Mouse (Mus musculus) forelimb bud, embryonic 11.5 days (tissue): ENCODE measurements around the gene Fam124a.
"Not testable (repeated sequence)": the region's sequence is repeated elsewhere in the genome, so short reads cannot be mapped to it uniquely, and the experiment has no call there.

Experiments used
- DNase-seq: peaks from one replicate; pipeline ENCODE4 v3.0.0-alpha.2; 2012; ENCODE audit warnings: low read depth, low spot score

Gene Fam124a

DNA sequence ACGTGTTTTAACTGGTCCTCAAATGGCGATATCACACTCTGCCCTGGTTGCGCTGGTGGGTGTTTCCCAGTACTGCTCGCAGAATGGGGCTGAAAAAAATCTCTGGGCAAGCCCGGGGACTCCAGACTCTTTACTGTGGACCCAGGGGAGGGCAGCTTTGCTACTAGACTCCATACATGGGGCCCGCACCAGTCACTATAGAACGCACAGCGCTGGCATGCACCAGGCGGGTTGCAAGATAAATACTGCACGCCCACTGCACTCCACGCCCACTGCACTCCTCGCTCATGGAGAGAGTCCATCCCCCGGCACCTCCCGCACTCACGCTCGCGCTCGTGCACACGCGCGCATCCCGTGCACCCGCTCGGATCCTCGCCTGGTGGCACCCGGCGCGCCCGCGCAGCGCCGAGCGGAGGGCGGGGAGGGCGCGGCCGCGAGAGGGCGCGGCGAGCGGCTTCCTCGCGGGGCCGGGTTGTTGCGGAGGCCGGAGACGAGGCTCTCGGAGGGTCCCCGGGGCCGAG is at the start of gene Fam124a:
Fam124a (plus strand) TSS at position 429 of the 521 bp plus-strand sequence.
- peak; percentile 63 for DNase-seq

- DNase-seq = no peak
Observed at GRCm38 (mm10) chr14:62506261-62506660, 49.3 kb upstream of the Fam124a start.

DNA sequence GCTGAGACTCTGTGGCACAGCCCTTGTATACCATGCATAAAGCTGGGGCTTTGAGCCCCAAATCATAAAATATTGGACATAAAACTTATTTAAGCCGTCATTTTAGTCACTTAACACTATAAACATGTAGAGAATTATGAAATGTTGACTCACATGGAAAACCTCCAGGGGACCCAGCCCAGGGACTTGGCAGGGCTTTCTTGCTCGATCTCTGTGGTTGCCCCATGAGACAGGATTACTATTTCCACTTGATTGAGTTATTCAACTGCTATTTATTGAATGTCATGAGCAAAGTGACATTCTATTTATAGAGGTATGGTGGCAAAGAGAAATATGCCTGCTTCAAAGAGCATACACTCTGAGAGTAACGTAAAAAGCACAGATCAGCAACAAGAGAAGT is 46.2 kb upstream of the Fam124a start:
- DNase-seq = no peak

- DNase-seq = no peak
Observed at GRCm38 (mm10) chr14:62512845-62513244, 42.7 kb upstream of the Fam124a start.

- DNase-seq = no peak
Observed at GRCm38 (mm10) chr14:62530951-62531350, 24.6 kb upstream of the Fam124a start.

DNA sequence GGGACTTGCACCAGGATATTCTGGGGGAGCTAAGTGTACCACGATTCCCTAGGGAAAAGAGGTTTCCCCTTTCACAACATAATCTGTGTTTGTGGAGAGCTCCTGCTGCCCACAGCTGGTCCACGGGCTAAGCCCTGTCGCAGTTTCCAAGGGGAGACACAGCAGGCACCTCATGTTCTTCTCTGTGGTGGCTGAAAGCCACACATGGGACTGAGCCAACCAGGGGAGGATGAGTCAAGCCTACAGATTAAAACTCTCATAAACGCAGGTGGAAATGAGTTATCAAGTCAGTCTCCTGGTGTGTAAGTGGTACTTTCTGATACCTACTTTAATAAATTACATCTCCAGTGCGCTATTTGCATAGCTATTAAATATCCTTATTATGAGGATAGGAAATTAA is 19.4 kb upstream of the Fam124a start:
- DNase-seq = no peak

DNA sequence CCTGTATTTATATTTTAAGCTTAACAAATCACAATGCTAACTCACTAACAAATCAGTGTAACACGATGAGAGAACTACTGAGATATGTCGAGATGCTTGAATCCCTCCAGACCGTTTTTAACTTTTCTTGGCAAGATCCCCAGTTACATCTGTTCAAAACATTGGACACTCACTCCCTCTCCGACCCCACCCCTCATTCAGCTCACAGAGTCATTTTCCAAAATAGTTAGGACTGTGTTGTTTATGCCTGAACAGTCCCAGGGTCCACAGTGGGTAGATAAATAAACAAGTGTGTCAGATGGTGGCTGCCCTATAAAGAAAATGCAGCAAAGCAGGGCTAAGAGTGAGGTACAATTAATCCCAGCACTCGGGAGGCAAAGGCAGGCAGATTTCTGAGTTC is 18.5 kb upstream of the Fam124a start:
- no peak for DNase-seq

- no peak for DNase-seq
Observed at GRCm38 (mm10) chr14:62539834-62540233, 15.7 kb upstream of the Fam124a start.

DNA sequence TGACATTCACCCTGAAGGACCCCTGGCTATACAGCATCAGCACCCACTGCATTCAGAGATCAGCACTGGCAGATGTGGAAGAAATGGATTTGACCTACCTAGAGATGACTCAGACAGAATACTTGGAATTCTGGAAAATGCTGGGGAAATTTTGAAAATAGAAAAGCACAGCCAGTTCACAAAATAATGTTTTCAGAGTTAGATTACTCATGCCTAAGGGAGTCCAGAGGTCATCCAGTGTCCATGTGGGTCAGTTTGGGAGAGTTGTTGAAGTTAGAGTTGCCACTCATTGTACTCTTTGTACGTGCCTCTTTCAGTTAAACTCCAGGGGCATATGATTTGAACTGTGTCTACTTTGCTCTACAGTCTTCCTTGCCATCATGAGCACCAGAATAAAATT is 13.8 kb upstream of the Fam124a start:
- no peak for DNase-seq

DNA sequence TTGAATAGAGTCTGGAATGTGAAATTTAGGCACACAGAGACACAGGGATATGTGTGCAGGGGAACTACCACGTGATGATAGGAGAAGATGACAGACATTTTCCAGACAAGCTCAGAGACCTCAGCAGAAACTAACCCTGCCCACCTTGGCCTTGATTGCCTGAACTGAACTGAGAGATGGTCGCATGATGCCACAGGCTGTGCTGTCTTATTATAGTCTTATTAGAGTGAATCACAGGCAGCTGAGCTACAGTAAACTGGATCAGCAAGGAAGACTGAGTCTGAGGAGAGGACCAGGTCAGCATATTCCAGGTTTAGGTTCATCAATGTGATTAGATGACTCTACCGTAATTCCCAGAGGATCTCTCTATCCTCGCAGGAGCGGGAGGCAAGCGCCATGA is 9.2 kb upstream of the Fam124a start:
- no peak for DNase-seq

- no peak for DNase-seq
Observed at GRCm38 (mm10) chr14:62546746-62547145, 8.8 kb upstream of the Fam124a start.

- no peak for DNase-seq
Observed at GRCm38 (mm10) chr14:62550121-62550520, 5.4 kb upstream of the Fam124a start.

DNA sequence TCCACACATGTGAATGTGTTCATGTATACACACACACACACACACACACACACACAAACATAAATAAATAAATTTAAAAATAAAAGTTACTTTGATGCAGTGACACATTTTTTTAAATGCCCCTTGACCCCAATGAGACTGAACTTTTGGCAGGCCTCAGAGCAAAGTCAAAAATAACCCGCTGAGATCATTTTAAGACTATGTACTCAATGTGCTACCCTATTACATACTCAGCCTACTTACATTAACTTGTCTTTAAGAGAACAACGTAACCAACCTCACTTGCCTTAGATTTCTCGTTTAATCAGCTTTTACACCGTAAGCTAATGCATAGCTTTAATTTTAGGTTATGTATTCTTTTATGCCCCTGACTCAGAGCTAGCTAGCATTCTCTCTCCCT is 2.8 kb upstream of the Fam124a start:
- no peak for DNase-seq

DNA sequence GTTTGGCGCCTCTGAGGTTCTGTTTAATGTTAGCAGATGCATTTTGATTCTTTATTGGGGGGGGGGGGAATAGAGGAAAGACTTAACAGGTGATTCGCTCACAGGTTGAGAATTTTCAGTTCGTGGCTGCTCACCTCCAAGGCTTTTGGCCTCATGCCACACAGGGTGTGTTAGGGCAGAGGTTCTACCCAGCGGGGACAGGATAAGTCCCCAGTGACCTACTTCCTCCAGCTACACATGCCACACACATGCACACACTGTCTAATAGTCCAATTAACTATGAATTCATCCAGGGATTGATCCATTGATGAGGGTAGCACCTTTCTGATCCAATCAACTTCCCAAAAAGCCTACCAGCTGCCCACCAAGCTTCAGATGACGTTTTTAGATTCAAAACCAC is 1.8 kb upstream of the Fam124a start:
- no peak for DNase-seq

DNA sequence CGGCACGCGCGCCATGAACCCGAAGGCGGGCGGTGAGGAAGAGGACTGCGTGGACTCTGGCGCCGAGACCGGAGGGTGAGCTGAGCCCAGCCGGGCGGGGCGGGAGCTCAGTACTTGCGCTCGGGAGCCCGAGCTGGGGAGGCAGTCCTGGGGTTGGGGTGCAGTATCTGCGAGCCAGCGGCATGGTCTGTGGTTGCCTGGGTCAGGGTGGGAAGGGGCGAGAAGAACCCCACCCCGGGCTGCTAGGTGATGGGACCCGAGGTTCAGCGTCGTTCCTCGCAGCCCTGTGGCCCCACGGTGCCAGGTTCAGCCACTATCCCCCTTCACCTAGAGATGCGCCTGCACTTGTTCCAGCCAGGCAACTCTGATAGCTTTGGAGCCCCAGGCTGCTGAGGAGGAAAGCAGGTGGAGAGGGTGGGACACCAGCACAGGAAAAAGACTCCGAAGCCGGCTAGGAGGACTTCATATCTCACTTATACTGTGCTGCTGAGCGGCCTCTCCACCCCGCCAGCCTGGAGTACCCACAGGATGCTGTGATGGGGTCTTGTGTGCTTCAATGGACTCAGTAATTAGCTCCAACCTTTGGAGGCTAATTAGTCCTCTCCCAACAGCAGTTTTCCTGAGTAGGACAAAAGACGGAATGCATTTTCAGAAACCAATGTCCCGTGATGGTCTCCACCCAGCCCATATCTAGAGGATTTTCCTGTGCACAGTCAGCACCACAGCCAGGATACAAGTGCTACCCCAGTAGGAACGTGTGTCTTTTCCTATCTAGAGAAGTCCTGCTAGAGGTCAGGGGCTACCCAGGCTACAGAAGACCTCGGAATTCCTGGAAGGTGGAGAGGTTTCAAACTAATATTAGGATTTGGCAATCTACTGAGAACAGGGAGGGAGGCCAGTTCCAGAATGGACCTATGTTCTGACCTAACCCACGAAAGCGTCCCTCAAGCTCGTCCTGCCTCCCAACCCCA is 588 bp downstream of the Fam124a start:
- no peak for DNase-seq

DNA sequence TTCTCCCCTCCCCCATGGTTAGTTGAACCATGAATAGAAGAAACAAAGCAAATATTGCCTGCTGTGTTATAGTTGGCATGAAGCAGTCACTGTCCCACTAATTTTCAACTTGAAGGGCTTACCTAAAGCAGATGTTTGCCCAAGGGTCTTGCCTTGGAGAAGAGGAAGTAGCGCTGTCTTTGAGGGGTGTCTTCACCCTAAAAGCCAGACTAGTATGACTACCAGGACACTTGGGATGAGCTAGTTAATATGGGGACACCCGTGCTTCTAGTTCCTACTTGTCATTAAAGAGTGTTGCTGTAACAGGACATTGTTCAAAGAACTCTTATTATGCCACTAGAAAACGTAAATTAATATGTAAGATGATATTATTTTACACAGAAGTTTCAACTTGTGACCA is 1.6 kb downstream of the Fam124a start:
- no peak for DNase-seq

DNA sequence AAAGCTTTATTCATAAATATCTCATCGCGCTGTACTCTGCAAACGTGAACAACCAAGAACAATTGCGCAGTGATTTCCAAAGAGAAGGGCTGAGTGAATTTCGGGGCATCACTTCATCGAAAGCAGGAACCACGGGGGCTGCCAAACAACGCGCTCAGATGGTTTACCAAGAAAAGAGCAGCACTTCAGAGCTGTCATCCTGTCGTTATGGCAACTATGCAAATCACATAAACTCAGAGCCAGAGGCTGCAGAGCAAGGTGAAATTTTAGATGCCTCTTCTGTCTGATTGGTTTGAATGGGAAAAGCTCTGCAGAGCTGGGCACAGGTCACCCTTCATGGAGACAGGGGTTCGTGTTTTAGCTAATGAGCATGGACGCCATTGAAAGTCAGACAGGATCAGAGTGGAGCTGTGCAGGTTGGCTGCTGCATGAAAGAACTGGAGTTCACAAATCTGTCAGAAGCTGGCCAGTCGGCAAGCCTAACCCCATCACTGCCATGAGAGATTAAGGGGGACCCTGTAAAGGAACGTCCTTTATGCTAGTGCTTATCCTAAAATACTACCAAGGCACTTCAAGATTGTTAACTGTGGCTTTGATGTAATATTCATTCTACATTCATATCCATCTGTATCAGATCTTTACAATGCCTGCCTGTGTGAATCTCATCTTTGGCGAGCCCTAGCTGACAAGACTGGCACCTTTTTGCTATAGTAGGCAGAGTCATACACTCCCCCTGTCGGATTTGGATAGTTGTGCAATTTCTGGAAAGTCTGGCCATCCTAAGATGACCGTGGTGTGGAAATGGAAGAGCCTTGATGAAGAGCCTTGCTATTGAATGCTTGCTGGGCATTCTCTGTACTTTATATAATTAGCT is 6.6 kb downstream of the Fam124a start:
- DNase-seq = no peak

DNA sequence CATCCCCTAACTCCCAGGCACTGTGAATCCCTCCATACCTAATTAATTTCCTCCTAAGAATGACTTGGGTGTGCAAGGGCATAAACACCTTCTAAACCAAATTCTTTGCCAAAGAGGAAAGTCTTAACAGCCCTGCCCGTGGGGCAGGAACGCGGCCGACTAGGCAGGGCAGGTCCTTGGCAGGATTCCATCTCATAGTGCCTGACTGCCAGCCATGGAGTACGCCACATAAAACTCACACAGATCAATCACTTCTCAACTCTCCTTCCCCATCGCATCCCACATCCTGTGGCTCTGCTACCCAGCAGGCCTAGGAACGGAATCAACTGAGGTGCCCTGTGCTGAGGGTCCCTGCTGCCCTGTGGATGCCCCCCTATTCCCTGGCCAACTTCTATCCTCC is 8.1 kb downstream of the Fam124a start:
- DNase-seq = no peak

GRCm38 (mm10) chr14:62566821-62567220 is 11.3 kb downstream of the Fam124a start, which contains the start of gene Gm4131:
TSS of gene Gm4131 (minus strand) at chr14:62566921.
- DNase-seq = not testable (repeated sequence)

- DNase-seq = no peak
Observed at GRCm38 (mm10) chr14:62569463-62569862, 13.9 kb downstream of the Fam124a start.

DNA sequence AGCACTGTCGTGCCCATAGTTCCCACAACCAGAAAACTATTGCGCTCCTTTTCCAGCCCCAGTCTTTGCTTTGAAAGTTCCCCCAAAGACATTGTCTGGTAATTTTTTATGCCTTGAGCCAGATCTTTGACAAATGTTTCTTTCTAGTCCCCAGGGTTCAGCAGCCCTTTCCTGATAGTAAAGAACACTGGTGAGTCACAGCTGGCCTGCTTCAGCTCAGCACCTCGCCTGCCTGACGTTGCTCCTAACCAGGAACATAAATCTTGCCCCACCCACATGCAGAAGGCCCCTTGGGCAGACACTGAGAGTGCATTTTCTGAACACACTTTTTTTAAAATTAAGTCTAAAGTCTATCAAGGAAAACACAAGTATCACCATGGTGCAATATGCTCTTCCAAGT is 14.8 kb downstream of the Fam124a start:
- DNase-seq = no peak

DNA sequence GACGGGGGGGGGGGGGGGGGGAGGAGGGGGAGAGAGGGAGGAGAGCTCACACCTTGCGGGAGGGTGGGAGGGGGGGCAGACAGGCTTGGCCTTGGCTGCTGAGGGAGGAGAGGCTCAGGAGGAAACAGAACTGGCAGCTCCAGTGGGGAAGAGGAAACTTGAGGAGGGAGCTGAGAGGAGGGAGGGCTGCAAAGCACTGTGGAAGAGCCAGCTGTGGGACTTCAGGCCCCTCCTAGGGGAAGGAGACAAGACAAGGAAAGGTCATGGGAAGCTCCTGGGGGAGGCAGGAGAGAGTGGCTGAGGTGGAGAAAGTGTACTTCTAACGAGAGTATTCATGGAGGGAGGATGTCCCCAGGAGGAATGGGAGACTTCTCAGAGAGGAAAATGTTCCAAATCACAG is 17.9 kb downstream of the Fam124a start:
- no peak for DNase-seq
